Mouse (Mus musculus) thymus, postnatal 4 days (tissue): ENCODE data around the gene Fbxl4.
"Not testable (repeated sequence)": the region's sequence is repeated elsewhere in the genome, so short reads cannot be mapped to it uniquely, and the experiment has no call there.

ENCODE experiments used
- DNase-seq: peaks from one replicate; pipeline ENCODE4 v3.0.0; 2021

Fbxl4 gene

GRCm38 (mm10) chr4:22357266-22357930 is at the start of gene Fbxl4:
TSS of gene Fbxl4 (plus strand) at chr4:22357543.
- peak; percentile 90 for DNase-seq

GRCm38 (mm10) chr4:22314564-22314963 is 42.8 kb upstream of the Fbxl4 start:
- DNase-seq: no peak

DNA sequence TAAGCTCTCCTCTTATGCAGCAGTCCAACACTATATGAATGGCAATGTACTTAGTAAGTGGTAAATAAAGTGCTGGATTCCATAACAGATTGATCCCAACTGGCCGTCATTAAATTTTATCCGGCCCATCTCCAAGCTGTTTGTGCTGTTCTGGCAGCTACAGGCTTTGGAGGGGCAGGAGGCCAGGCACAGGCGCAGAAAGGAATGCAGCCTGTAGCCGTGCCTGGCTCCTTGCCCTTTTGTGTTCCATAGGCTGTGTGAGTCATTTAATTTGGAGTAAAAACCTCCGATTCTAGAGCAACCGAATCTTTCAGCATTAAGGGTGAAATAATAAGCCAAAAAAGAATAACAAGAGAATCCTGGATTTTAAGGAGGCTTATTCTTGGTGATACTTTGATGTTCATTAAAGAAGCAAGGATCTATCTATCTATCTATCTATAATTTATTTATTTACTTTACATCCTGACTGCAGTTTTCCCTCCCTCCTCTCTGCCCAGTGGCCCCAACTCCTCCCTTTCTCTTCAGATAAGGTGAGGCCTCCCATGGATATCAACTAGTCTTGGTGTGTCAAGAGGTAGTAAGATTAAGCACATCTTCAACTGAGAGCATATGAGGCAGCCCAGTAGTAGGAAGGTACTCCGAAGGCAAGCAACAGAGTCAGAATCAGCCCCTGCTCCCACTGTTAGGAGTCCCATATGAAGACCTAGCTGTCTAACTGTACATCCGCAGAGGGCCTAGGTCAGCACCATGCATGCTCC is 14.3 kb upstream of the Fbxl4 start:
- DNase-seq: no peak

GRCm38 (mm10) chr4:22349086-22349485 is 8.3 kb upstream of the Fbxl4 start:
- DNase-seq: not testable (repeated sequence)

- DNase-seq: no peak
Observed at GRCm38 (mm10) chr4:22357931-22358300, 573 bp downstream of the Fbxl4 start.

GRCm38 (mm10) chr4:22358487-22358886 is 1.1 kb downstream of the Fbxl4 start:
- peak; percentile 14 for DNase-seq

DNA sequence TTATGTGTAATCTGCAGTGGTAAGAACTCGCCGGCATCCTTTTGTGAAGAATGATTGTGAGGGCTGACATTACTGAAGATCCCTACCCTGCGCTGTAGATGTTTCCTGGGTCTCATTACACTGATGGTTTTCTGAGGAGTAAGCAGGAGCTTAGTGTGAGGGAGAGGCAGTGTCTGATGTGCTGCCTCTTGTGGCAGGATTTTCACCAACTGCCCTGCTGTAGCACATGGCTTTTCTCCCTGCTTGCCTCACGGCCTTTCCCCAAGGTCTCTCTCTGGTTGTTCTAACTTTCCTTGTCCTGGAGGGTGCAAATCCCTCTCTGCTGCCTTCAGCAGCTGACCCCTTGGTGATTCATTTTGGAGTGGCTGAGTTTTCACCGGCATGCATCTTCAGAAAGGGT is 10.0 kb downstream of the Fbxl4 start:
- DNase-seq: no peak

- no peak for DNase-seq
Observed at GRCm38 (mm10) chr4:22378516-22378915, 21.2 kb downstream of the Fbxl4 start.

- no peak for DNase-seq
Observed at GRCm38 (mm10) chr4:22380646-22381045, 23.3 kb downstream of the Fbxl4 start.

DNA sequence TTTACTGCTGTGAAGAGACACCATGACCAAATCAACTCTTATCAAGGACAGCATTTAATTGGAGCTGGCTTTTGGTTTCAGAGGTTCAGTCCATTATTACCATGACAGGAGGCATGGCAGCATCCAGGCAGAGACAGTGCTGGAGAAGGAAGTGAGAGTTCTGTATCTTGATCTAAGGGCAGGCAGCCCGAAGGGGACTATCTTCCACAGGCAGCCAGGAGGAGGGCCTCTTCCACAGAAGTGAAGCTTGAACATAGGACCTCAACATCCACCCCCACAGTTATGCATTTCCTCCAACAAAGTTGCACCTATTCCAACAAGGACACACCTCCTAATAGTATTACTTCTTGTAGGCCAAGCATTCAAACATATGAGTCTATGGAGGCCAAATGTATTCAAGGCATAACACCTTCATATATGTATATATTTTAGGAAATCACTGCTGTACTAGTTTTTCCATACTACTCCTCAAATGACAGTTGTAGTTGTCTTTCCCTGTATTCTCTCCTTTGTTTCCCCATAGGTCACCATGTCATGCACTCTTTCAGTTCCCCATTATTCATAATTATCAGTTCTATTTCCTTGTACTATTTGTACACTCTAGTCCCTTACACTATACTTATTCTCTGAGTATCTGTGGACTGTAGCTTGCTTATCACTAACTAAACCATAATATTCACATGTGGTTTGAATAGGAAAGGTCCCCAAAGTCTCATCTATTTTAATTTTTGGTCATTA is 26.4 kb downstream of the Fbxl4 start:
- no peak for DNase-seq

DNA sequence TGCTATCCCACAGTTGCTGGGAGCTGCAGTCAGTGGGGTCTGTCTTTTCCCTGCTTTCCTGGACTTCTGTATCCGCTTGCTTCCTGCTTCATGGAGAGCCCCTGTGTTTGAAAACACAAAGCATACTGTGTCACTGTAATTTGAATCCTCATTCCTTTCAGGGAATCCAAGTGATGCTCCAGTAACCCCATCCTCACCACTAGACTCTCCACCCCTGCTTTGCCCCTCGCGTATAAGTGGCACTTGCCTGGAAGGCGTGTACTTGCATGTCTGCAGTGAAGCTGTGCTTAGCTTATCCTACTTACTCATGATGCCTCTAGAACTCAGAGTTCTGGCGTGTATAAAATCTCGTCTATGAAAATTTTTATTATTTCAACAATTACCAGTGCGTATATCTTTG is 32.7 kb downstream of the Fbxl4 start:
- no peak for DNase-seq

DNA sequence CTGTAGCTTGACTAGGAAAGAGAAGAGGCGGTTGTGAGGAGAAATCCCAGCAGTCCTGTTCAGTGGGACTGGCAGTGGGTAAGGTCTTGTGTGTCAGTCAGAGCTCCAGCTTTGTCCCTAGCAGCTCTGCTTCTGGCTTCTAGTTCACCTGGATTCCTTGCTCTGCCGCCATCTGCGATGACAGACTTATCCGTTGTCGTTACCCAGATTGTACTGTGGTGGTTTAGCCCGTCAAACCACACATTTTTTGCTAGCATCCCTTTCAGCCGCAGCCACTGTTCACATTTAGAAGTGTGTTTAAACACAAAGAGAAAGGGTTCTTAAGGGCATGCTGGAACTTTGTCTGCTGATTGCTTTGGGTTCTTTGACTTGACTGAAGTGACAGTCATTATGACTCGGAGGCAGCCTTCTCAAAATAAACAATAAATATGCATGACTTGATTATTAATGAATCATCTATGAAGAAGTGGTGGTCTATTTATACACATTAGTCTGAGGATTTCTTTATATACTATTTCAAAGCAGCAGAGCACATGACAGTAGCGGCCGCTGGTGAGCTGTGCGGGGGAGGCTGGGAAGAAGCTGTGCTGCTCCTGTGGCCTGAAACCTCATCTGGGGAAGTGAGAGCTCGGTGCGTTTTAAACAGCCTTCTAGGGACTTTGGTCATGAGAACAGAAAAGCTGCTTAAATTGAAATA is 35.6 kb downstream of the Fbxl4 start:
- DNase-seq: no peak

DNA sequence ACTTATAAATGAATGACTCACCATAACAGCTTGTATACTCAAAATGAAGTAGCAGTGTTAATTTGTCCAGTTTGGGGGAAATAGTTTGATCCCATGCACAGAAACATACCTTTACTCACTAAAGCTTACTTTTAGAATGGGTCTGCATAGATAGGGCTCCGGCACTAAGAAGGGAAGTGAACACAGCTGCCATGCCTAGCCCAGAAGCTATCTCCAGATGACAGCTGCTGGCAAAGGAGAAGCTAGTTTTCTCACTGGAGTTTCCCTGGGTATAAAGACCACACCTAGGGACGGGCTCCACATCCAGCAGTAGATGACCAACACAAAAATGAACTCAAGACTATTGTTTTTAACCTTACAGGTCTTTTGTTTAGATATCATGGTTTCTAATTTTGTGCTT is 38.1 kb downstream of the Fbxl4 start:
- DNase-seq: no peak

GRCm38 (mm10) chr4:22396484-22397000 is 39.2 kb downstream of the Fbxl4 start:
- DNase-seq: no peak

- no peak for DNase-seq
Observed at GRCm38 (mm10) chr4:22397003-22397402, 39.7 kb downstream of the Fbxl4 start.

- DNase-seq: no peak
Observed at GRCm38 (mm10) chr4:22402032-22402431, 44.7 kb downstream of the Fbxl4 start.

DNA sequence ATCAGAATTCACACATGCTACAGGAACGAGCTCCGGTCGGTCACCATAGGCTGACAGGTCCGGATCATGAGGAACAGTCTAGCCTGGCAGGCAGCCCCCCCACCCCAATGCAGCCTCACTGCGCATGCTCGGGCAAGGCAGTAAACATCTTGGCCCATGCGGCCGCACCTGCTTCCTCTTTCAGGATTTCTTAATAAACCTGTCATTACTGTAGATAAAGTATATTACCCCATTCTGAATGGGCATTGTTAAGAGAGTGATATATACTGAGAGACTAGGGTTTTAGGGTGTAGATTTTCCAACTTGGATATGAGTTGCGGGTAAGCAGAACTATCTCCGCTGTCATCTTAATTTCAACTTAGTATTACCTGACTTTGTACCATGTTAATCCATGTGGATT is 45.6 kb downstream of the Fbxl4 start:
- DNase-seq: no peak

- DNase-seq: no peak
Observed at GRCm38 (mm10) chr4:22420627-22421026, 63.3 kb downstream of the Fbxl4 start.

DNA sequence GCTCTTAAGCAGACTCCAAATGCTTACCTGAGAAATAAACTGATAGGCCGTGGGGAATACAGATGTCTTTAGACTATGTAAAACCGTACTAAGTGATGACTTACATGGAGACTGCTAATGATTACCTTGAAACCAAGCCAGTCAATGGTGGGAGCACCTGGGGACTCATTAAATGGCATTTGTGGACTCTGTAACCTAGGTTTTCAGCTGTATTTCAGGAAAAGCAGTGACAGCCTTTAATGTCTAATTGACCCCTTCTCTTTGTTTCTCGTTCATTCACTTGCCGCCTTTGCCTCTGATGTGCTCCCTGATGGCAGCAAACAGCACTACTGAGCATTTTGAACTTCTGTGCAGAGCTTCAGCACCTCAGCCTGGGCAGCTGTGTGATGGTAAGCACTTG is 65.1 kb downstream of the Fbxl4 start:
- no peak for DNase-seq

GRCm38 (mm10) chr4:22428150-22428549 is 70.8 kb downstream of the Fbxl4 start:
- no peak for DNase-seq

DNA sequence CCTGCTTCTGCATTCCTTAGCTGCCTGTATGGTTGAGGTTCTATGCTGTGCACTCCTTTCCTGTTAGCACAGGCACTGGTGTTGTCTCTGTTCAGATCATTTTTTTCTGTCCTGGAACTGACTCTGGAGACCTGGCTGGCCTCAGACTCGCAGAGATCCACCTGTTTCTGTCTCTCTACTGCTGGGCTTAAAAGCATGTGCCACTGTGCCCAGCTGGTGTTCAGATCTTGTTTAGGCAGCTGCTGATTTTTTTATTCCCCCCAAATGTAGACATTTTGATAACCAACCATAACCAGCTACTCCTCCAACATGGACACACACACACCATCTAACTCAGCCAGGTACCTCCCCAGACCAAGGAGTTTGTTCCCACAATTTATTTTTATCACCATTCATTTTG is 112.2 kb downstream of the Fbxl4 start:
- no peak for DNase-seq

GRCm38 (mm10) chr4:22476967-22477710 is 119.8 kb downstream of the Fbxl4 start:
- peak; percentile 24 for DNase-seq
